Mouse (Mus musculus) CH12.LX (cell line): Measurements from ENCODE around the gene Ikzf2. TPM values are rescaled to one million over a fixed set of nuclear protein-coding genes. Genes with fewer than 3 reads are reported as not detected.

Source experiments
- DNase-seq: peaks from one replicate; pipeline ENCODE4 v3.0.0-alpha.2; 2013; ENCODE audit errors: extremely low read depth
- H3K27ac ChIP-seq: 2 replicates; pipeline ENCODE4 v1.5.1; 2012; ENCODE audit warnings: low read depth, mild to moderate bottlenecking, control low read depth, moderate library complexity; ENCODE audit not compliant: insufficient read depth
- H3K27me3 ChIP-seq: replicated peaks from 2 replicates; pipeline ENCODE3; 2012; ENCODE audit warnings: inconsistent platforms
- H3K36me3 ChIP-seq, 2 experiments: replicated peaks in 1 of 2; 2 replicates each; pipeline versions ENCODE3 to v1.6.1; 2012; ENCODE audit warnings: inconsistent platforms in 1 of 2, low read length in 1 of 2, mild to moderate bottlenecking in 1 of 2, mixed read lengths in 1 of 2, moderate library complexity in 1 of 2; ENCODE audit not compliant: control insufficient read depth in 1 of 2, insufficient read depth in 1 of 2
- H3K4me1 ChIP-seq, 2 experiments: 2 replicates each; pipeline ENCODE4 v1.6.1; 2012; ENCODE audit warnings: inconsistent platforms in 1 of 2, moderate library complexity in 1 of 2; ENCODE audit not compliant: insufficient read depth in 2 of 2, control insufficient read depth in 1 of 2
- H3K4me2 ChIP-seq: 2 replicates; pipeline ENCODE4 v1.6.1; 2012; ENCODE audit warnings: low read depth, mild to moderate bottlenecking, control low read depth; ENCODE audit not compliant: poor library complexity, insufficient read depth, severe bottlenecking
- H3K4me3 ChIP-seq, 3 experiments: fragments of 150-350 bp in 1 of 3; sonication (generic) in 1 of 3; replicated peaks in 1 of 3; 2 replicates each; pipeline versions ENCODE3 to v1.5.1; 2011 to 2012; ENCODE audit warnings: low read depth in 2 of 3, low read length in 2 of 3, mild to moderate bottlenecking in 2 of 3, moderate library complexity in 2 of 3, control low read depth in 1 of 3, improper control_type of control experiment in 1 of 3, inconsistent platforms in 1 of 3, mixed read lengths in 1 of 3; ENCODE audit not compliant: poor library complexity in 1 of 3
- H3K79me2 ChIP-seq: replicated peaks from 2 replicates; pipeline ENCODE4 v1.6.1; 2012; ENCODE audit warnings: mild to moderate bottlenecking, moderate library complexity; ENCODE audit not compliant: control insufficient read depth, poor library complexity, insufficient read depth, severe bottlenecking; ENCODE audit errors: extremely low read depth
- H3K9ac ChIP-seq: 2 replicates; pipeline ENCODE4 v1.6.1; 2012; ENCODE audit warnings: low read depth, mild to moderate bottlenecking, control low read depth, moderate library complexity; ENCODE audit not compliant: insufficient read depth
- H3K9me3 ChIP-seq: replicated peaks from 2 replicates; pipeline ENCODE3; 2012; ENCODE audit warnings: low read length, inconsistent platforms, mixed read lengths
- CHD2 ChIP-seq: IDR thresholded peaks from 2 replicates; pipeline ENCODE4 v1.6.1; 2011; ENCODE audit warnings: low read length, improper control_type of control experiment
- CTCF ChIP-seq, 2 experiments: IDR thresholded peaks in 1 of 2; conservative IDR thresholded peaks in 1 of 2; 2 replicates each; pipeline ENCODE4 v1.5.1; 2011 to 2012; ENCODE audit warnings: low read depth in 2 of 2, low read length in 2 of 2, improper control_type of control experiment in 1 of 2, inconsistent platforms in 1 of 2, mild to moderate bottlenecking in 1 of 2, moderate library complexity in 1 of 2
- E2F4 ChIP-seq: IDR thresholded peaks from 2 replicates; pipeline ENCODE4 v1.6.1; 2011; ENCODE audit warnings: low read depth, low read length, improper control_type of control experiment; ENCODE audit not compliant: insufficient replicate concordance
- EP300 ChIP-seq: IDR thresholded peaks from 2 replicates; pipeline ENCODE4 v1.6.1; 2011; ENCODE audit warnings: low read length, improper control_type of control experiment
- ETS1 ChIP-seq: conservative IDR thresholded peaks from 2 replicates; pipeline ENCODE4 v1.6.1; 2012; ENCODE audit warnings: low read depth, mild to moderate bottlenecking, inconsistent platforms, low read length, improper control_type of control experiment, moderate library complexity
- HCFC1 ChIP-seq: IDR thresholded peaks from 2 replicates; pipeline ENCODE4 v1.6.1; 2012; ENCODE audit warnings: low read depth, mild to moderate bottlenecking, inconsistent platforms, low read length, improper control_type of control experiment
- JUN ChIP-seq: IDR thresholded peaks from 2 replicates; pipeline ENCODE4 v1.6.1; 2011; ENCODE audit warnings: low read depth, mild to moderate bottlenecking, low read length, improper control_type of control experiment, moderate library complexity; ENCODE audit not compliant: insufficient read depth
- JUND ChIP-seq: conservative IDR thresholded peaks from 2 replicates; pipeline ENCODE4 v1.6.1; 2011; ENCODE audit warnings: low read depth, low read length, improper control_type of control experiment
- KAT2A ChIP-seq: IDR thresholded peaks from 2 replicates; pipeline ENCODE4 v1.6.1; 2012; ENCODE audit warnings: low read length, improper control_type of control experiment, inconsistent platforms; ENCODE audit not compliant: insufficient replicate concordance
- MAFK ChIP-seq: IDR thresholded peaks from 2 replicates; pipeline ENCODE4 v1.6.1; 2011; ENCODE audit warnings: low read length, improper control_type of control experiment; ENCODE audit not compliant: insufficient replicate concordance
- NRF1 ChIP-seq: IDR thresholded peaks from 2 replicates; pipeline ENCODE4 v1.6.1; 2014; ENCODE audit warnings: low read depth, mild to moderate bottlenecking, inconsistent platforms, low read length, improper control_type of control experiment, moderate library complexity
- PAX5 ChIP-seq: IDR thresholded peaks from 2 replicates; pipeline ENCODE4 v1.6.1; 2012; ENCODE audit warnings: low read length, inconsistent platforms, mixed read lengths
- RAD21 ChIP-seq: IDR thresholded peaks from 2 replicates; pipeline ENCODE4 v1.6.1; 2011; ENCODE audit warnings: low read depth, mild to moderate bottlenecking, low read length, improper control_type of control experiment, moderate library complexity
- SMC3 ChIP-seq: IDR thresholded peaks from 2 replicates; pipeline ENCODE4 v1.6.1; 2011; ENCODE audit warnings: low read depth, low read length, improper control_type of control experiment
- TCF12 ChIP-seq: IDR thresholded peaks from 2 replicates; pipeline ENCODE4 v1.6.1; 2014; ENCODE audit warnings: low read depth, mild to moderate bottlenecking, inconsistent platforms, low read length, improper control_type of control experiment
- ZC3H11A ChIP-seq: IDR thresholded peaks from 2 replicates; pipeline ENCODE4 v1.6.1; 2012; ENCODE audit warnings: low read depth, mild to moderate bottlenecking, inconsistent platforms, low read length, improper control_type of control experiment
- ZKSCAN1 ChIP-seq: IDR thresholded peaks from 2 replicates; pipeline ENCODE4 v1.6.1; 2012; ENCODE audit warnings: low read depth, inconsistent platforms, low read length, improper control_type of control experiment, borderline replicate concordance
- dilution Hi-C: fragments of 300-500 bp; cut with MboI; formaldehyde crosslinking; loops from 2 replicates; pipeline ENCODE4 v1.14.3; 2020; ENCODE audit warnings: low sequenced_read_pairs; ENCODE audit not compliant: extremely low pct_unique_long_range_greater_than_20kb, extremely low pct_ligation_motif_present
- in situ Hi-C: fragments of 300-500 bp; cut with MboI; formaldehyde crosslinking; loops from 3 replicates; pipeline ENCODE4 v1.14.3; 2019; ENCODE audit warnings: low sequenced_read_pairs, low pct_ligation_motif_present, low pct_unique_long_range_greater_than_20kb, mixed read lengths
- polyA plus RNA-seq: library from polyadenylated mRNA; unstranded; fragments of >175 nt; gene quantifications from 2 replicates; pipeline ENCODE4 v1.2.1, GENCODE M21; 2012; ENCODE audit warnings: low read depth; ENCODE audit not compliant: insufficient read length
- total RNA-seq, 2 experiments: library from RNA; depleted of rRNA; stranded (reverse); fragments of 300-350 nt in 1 of 2; fragments of >200 nt in 1 of 2; gene quantifications; 2 replicates each; pipeline ENCODE4 v1.2.3; 2012 to 2014

The Ikzf2 gene
- total and polyA plus RNA-seq, 3 experiments: not detected

- Histone ChIP-seq H3K36me3 (no peaks in the 10 kb centered on the region), H3K4me2 (no peak overlapping the region), H3K9me3 (peaks cover 5% of the 10 kb centered on the region), H3K9ac (no peak overlapping the region), H3K79me2 (no peaks in the 10 kb centered on the region), H3K27me3 (no peaks in the 10 kb centered on the region), H3K4me1 (no peaks in the 10 kb centered on the region), H3K4me3 (no peak overlapping the region), H3K27ac (no peak overlapping the region)
- DNase-seq: no peak
- dilution Hi-C loops (no loop called here), in situ Hi-C loops (no loop called here)
- TF ChIP-seq SMC3: no peak
Observed at GRCm38 (mm10) chr1:69684280-69685040, 2.6 kb downstream of the Ikzf2 start.

- no peak for DNase-seq
- H3K4me3 ChIP-seq: no peak overlapping the region
- TF ChIP-seq HCFC1: no peak
- TF ChIP-seq ZC3H11A: no peak
- no peak for TF ChIP-seq RAD21
- no peak for TF ChIP-seq EP300
- no peak for TF ChIP-seq PAX5
- no peak for TF ChIP-seq TCF12
- no peak for TF ChIP-seq E2F4
- TF ChIP-seq MAFK: no peak
- no peak for TF ChIP-seq CHD2
- no peak for TF ChIP-seq KAT2A
- TF ChIP-seq JUND: no peak
- TF ChIP-seq NRF1: no peak
- TF ChIP-seq SMC3: no peak
- no peak for TF ChIP-seq JUN
- TF ChIP-seq ETS1: no peak
- TF ChIP-seq ZKSCAN1: no peak
- no peak for TF ChIP-seq CTCF (conservative IDR thresholded peaks at IDR 0.05 in 1 of 2, IDR thresholded peaks at IDR 0.05 in 1 of 2; ENCODE audit: low read depth in 2 of 2, low read length in 2 of 2)
- TF ChIP-seq, all 38 proteins: peak for 0
- Histone ChIP-seq H3K27ac (no peak overlapping the region), H3K79me2 (no peaks in the 10 kb centered on the region), H3K4me2 (no peak overlapping the region), H3K36me3 (no peaks in the 10 kb centered on the region), H3K9me3 (peaks cover 5% of the 10 kb centered on the region), H3K4me1 (no peaks in the 10 kb centered on the region), H3K27me3 (no peaks in the 10 kb centered on the region), H3K9ac (no peak overlapping the region)
- dilution Hi-C loops (no loop called here), in situ Hi-C loops (no loop called here)
Observed at GRCm38 (mm10) chr1:69683851-69684250, 3.2 kb downstream of the Ikzf2 start.
